Mouse (Mus musculus): ENCODE results near the gene Scml4. TPM values are rescaled to one million over a fixed set of nuclear protein-coding genes. Genes with fewer than 3 reads are reported as not detected.

Gene Scml4
- not detected in 2 replicates for polyA plus RNA-seq (2012; ENCODE audit: insufficient read depth, insufficient read length, low replicate concordance, missing spikeins)

- H3K4me1 ChIP-seq (ENCODE audit: control insufficient read depth, insufficient read depth, low read length): peaks cover 13% of the 10 kb centered on the region
- TF ChIP-seq CTCF (IDR thresholded peaks at IDR 0.05; ENCODE audit: insufficient read depth, low read depth, low read length): no peak
- no peak for TF ChIP-seq POLR2A (IDR thresholded peaks at IDR 0.05; ENCODE audit: insufficient read depth, low read depth, low read length)
Observed at GRCm38 (mm10) chr10:42860159-42860911, at the start of gene Scml4. Gene Scml4 (plus strand): TSS chr10:42860370.

DNA sequence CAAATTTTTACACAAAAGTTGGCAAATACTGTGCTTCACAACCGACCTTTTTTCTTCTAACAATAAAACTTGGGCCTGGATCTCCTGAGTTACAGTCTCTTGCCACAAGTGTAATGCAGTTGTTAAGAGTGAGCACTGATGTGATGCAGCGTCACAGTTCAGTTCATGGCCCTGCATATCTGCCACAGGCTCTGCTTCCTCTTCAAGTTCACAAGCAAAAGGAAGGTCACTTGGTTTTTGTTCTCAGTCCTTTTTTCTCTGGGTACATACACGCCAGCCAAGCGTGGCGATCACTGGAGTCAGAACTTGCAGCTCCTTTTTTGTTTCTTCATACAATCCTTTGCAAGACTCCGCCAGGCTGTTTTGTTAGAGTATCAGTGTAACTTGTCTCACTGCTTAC is 34.2 kb upstream of the Scml4 start:
- 62% methylated on average over 6 of the region's 6 CpGs for WGBS
- no peak overlapping the region for H3K27ac ChIP-seq (ENCODE audit: insufficient read depth, low read depth, low read length)
- H3K4me1 ChIP-seq (ENCODE audit: control insufficient read depth, insufficient read depth, low read length): no peaks in the 10 kb centered on the region
- TF ChIP-seq CTCF (IDR thresholded peaks at IDR 0.05; ENCODE audit: insufficient read depth, low read depth, low read length) (no peak), POLR2A (IDR thresholded peaks at IDR 0.05; ENCODE audit: insufficient read depth, low read depth, low read length) (no peak)
- H3K4me3 ChIP-seq (ENCODE audit: insufficient read depth, low read depth, low read length): no peak overlapping the region

More at GRCm38 (mm10) chr10:42860159-42860911, at the start of gene Scml4:
- H3K4me3 ChIP-seq (ENCODE audit: insufficient read depth, low read depth, low read length): peak within 1 kb of the TSS; percentile 44
- WGBS: 25% methylated on average over 17 of the region's 17 CpGs
- no peak within 1 kb of the TSS for H3K27ac ChIP-seq (ENCODE audit: insufficient read depth, low read depth, low read length)

DNA sequence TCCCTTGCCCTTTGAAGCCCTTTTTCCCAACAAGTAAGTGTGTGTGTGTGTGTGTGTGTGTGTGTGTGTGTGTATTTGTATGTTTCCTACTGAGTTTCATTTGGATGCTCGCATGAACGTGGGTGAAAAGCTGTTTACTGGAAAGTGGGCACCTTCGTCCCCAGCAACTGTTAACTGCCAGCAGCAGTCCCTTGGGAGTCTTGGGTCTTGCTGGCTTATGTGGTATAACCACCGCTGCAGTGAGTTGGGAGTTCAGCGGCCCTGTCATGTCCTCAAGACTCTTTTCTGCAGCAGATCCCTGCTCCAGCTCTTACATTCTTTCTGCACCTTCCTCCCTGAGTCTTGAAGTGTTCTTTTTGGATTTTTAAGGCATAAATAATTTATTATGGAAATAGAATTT is 33.0 kb upstream of the Scml4 start:
- WGBS: 65% methylated on average over 5 of the region's 5 CpGs
- Histone ChIP-seq H3K4me3 (ENCODE audit: insufficient read depth, low read depth, low read length) (no peak overlapping the region), H3K27ac (ENCODE audit: insufficient read depth, low read depth, low read length) (no peak overlapping the region), H3K4me1 (ENCODE audit: control insufficient read depth, insufficient read depth, low read length) (no peaks in the 10 kb centered on the region)
- TF ChIP-seq POLR2A (IDR thresholded peaks at IDR 0.05; ENCODE audit: insufficient read depth, low read depth, low read length): no peak
- TF ChIP-seq CTCF (IDR thresholded peaks at IDR 0.05; ENCODE audit: insufficient read depth, low read depth, low read length): no peak

GRCm38 (mm10) chr10:42830007-42830406 is 30.2 kb upstream of the Scml4 start:
- Histone ChIP-seq H3K4me3 (ENCODE audit: insufficient read depth, low read depth, low read length) (no peak overlapping the region), H3K4me1 (ENCODE audit: control insufficient read depth, insufficient read depth, low read length) (no peaks in the 10 kb centered on the region)

GRCm38 (mm10) chr10:42830409-42830808 is 29.8 kb upstream of the Scml4 start:
- TF ChIP-seq CTCF (IDR thresholded peaks at IDR 0.05; ENCODE audit: insufficient read depth, low read depth, low read length): no peak
- TF ChIP-seq POLR2A (IDR thresholded peaks at IDR 0.05; ENCODE audit: insufficient read depth, low read depth, low read length): no peak
- 61% methylated on average over 6 of the region's 6 CpGs for WGBS
- Histone ChIP-seq H3K27ac (ENCODE audit: insufficient read depth, low read depth, low read length) (no peak overlapping the region), H3K4me1 (ENCODE audit: control insufficient read depth, insufficient read depth, low read length) (no peaks in the 10 kb centered on the region), H3K4me3 (ENCODE audit: insufficient read depth, low read depth, low read length) (no peak overlapping the region)

More at GRCm38 (mm10) chr10:42830007-42830406, 30.2 kb upstream of the Scml4 start:
- WGBS: 82% methylated on average over 2 of the region's 2 CpGs
- no peak overlapping the region for H3K27ac ChIP-seq (ENCODE audit: insufficient read depth, low read depth, low read length)
- TF ChIP-seq POLR2A (IDR thresholded peaks at IDR 0.05; ENCODE audit: insufficient read depth, low read depth, low read length): no peak
- no peak for TF ChIP-seq CTCF (IDR thresholded peaks at IDR 0.05; ENCODE audit: insufficient read depth, low read depth, low read length)

- Histone ChIP-seq H3K4me1 (ENCODE audit: control insufficient read depth, insufficient read depth, low read length) (no peaks in the 10 kb centered on the region), H3K4me3 (ENCODE audit: insufficient read depth, low read depth, low read length) (no peak overlapping the region), H3K27ac (ENCODE audit: insufficient read depth, low read depth, low read length) (no peak overlapping the region)
- WGBS: 28% methylated on average over 4 of the region's 4 CpGs
- TF ChIP-seq CTCF (IDR thresholded peaks at IDR 0.05; ENCODE audit: insufficient read depth, low read depth, low read length): no peak
Observed at GRCm38 (mm10) chr10:42832677-42833076, 27.5 kb upstream of the Scml4 start.

GRCm38 (mm10) chr10:42833871-42834727 is 26.1 kb upstream of the Scml4 start:
- no peak overlapping the region for H3K4me3 ChIP-seq (ENCODE audit: insufficient read depth, low read depth, low read length)
- whole genome bisulfite sequencing: 52% methylated on average over 4 of the region's 4 CpGs
- no peaks in the 10 kb centered on the region for H3K4me1 ChIP-seq (ENCODE audit: control insufficient read depth, insufficient read depth, low read length)
- no peak overlapping the region for H3K27ac ChIP-seq (ENCODE audit: insufficient read depth, low read depth, low read length)
- TF ChIP-seq POLR2A (IDR thresholded peaks at IDR 0.05; ENCODE audit: insufficient read depth, low read depth, low read length) (no peak), CTCF (IDR thresholded peaks at IDR 0.05; ENCODE audit: insufficient read depth, low read depth, low read length) (no peak)

DNA sequence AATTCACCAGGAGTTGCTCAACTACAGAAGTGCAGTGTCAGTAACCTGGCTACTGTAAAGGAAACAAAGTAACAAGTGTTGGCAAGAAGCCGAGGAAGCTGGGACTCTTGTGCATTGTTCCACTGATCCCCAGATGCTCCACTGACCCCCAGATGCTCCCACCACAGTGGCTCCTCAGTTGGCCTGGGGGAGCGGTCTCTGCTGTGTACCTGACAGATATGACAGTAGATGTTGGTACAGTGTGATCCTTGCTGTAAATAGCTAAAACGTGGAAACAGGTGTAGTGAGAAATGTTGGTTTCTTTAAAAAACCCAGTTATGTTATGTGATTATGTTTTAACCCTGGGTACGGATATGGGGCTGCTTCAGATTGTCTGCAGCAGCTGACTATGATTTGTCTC is 22.1 kb upstream of the Scml4 start:
- Histone ChIP-seq H3K27ac (ENCODE audit: insufficient read depth, low read depth, low read length) (no peak overlapping the region), H3K4me1 (ENCODE audit: control insufficient read depth, insufficient read depth, low read length) (no peaks in the 10 kb centered on the region), H3K4me3 (ENCODE audit: insufficient read depth, low read depth, low read length) (no peak overlapping the region)
- whole genome bisulfite sequencing: 85% methylated on average over 4 of the region's 4 CpGs
- TF ChIP-seq POLR2A (IDR thresholded peaks at IDR 0.05; ENCODE audit: insufficient read depth, low read depth, low read length) (no peak), CTCF (IDR thresholded peaks at IDR 0.05; ENCODE audit: insufficient read depth, low read depth, low read length) (no peak)

GRCm38 (mm10) chr10:42838736-42839135 is 21.4 kb upstream of the Scml4 start:
- Histone ChIP-seq H3K27ac (ENCODE audit: insufficient read depth, low read depth, low read length) (no peak overlapping the region), H3K4me1 (ENCODE audit: control insufficient read depth, insufficient read depth, low read length) (no peaks in the 10 kb centered on the region), H3K4me3 (ENCODE audit: insufficient read depth, low read depth, low read length) (no peak overlapping the region)
- TF ChIP-seq CTCF (IDR thresholded peaks at IDR 0.05; ENCODE audit: insufficient read depth, low read depth, low read length): no peak
- 94% methylated on average over 2 of the region's 2 CpGs for WGBS
